Mouse (Mus musculus) T-cell, adult 66 days (primary cell): ENCODE measurements around the gene Fhit. TPM values are rescaled to one million over a fixed set of nuclear protein-coding genes. Genes with fewer than 3 reads are reported as not detected.

ENCODE experiments used
- total RNA-seq, 2 experiments: library from RNA; stranded (reverse); gene quantifications; 3 replicates in 1 of 2; 4 replicates in 1 of 2; pipeline ENCODE4 v1.2.4; 2023

The Fhit gene
- total RNA-seq, result 1 to 10 TPM; 6.6 to 7.9 TPM

DNA sequence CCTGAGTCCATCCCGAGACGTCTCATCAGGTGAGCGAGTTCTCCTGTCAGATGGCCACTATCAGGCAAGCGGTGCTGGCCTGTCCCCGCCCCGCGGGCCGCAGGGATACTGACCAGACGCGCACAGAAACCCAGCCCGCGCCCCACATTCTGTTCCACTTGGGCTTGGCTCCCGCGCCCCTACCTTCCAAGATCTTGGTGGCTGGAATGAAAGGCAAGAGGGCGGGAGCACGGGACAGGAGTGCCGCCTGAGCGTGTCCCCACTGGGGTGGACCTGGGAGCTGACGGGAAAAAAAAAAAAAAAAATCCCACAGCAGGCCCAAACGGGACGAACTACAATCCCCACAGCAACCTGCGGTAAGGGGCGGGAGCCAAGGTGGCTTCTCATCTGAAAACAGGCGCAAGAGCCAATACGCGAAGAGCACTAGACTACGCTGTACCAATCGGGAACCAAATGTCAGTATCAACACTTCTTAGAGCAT, at the start of gene Fhit:
Gene Fhit, minus strand, starts transcription at position 285 of the 481 bp plus-strand sequence.

Other genes with a start within 250 kb of the Fhit start
- gene Gm3839, start 194.7 kb upstream of the Fhit start, total RNA-seq, result not detected